Mouse (Mus musculus) embryonic stem cell, embryonic (primary cell): ENCODE results near the gene Cgnl1.

Experiments
- CTCF ChIA-PET, 4 experiments: fragments of 300-600 bp in 2 of 4; fragments of 350-600 bp in 2 of 4; sonication (Branson Sonifier 250); formaldehyde crosslinking; loops; one replicate each; lab custom pipeline; 2022; ENCODE audit warnings: inconsistent platforms in 2 of 4; lab: Charles Lee
- POLR2A ChIA-PET, 4 experiments: fragments of 300-600 bp in 2 of 4; fragments of 350-600 bp in 2 of 4; sonication (Branson Sonifier 250); formaldehyde crosslinking; loops; one replicate each; lab custom pipeline; 2022; ENCODE audit warnings: antibody characterized with exemption in 4 of 4, inconsistent platforms in 1 of 4; lab: Charles Lee

The Cgnl1 gene

DNA sequence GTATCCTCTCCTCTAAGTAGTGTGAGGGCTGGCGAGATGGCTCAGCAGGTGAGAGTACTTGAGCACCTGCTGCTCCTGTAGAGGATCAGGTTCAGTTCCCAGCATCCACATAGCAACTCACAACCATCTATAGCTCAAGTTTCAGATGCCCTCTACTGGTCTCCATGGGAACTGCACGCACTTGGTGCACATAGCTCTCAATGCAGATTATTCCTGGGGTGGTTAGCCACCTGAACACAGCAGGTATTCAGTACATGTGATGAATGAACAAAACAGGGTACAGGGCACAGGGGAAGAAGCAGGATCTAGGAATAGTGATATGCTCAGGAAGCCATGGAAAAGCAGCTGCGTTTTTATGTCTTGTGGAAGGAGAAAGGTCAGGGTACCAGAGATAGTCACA is 6.0 kb upstream of the Cgnl1 start:
- ChIA-PET POLR2A (no interaction called here), CTCF (interaction anchor here (0.5 to 2.6 kb wide), 27 partner anchors 10 to 440 kb away, joined by 3 to 11 read pairs (median 4); no protein-coding TSS in a partner anchor)

DNA sequence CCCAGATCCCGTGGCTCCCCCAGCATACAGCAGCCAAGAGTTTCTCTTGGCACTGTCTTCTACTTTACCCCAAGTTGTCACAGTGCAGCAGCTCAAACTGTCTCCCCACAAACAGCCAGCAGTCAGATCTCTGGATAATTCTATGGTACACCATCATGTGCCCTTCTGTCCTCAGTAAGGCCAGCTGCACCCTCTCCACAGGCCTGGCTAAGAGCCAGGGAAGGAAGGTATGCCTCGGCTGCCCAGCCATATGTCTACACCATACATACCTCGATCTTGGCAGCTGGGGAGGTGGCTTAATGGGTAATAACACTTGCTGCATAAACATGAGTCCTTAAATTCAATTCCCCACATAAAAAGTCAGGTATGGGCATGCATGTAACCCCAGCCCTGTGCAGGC is 4.9 kb upstream of the Cgnl1 start:
- POLR2A ChIA-PET = interaction anchor here in 1 of 4 experiments (1.1 kb wide), 1 partner anchor 131 kb away, joined by 3 read pairs; no protein-coding TSS in a partner anchor
- CTCF ChIA-PET = interaction anchor here in 3 of 4 experiments (0.7 to 2.6 kb wide), 5 partner anchors 18 to 152 kb away, joined by 5 to 11 read pairs (median 5); no protein-coding TSS in a partner anchor

DNA sequence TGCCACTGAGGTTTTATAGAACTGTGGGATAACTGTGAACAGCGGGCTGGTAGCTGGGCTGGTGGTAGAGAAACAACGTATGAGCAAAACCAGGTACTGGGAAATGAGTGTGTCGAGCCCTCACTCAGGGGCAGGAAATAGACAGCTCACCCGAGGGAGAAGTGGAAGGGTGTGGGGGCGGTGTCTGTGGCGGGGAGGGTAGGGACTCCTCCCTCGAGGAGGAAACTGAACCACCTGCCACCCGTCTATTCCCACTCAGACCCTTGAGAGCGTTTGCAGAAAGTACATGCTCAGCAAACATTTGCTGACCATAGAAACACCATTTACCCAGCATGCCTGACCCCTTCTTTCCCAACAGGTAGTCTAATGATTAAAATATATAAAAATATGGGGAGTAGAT is 2.2 kb upstream of the Cgnl1 start:
- ChIA-PET CTCF (interaction anchor here in 1 of 4 experiments (2.9 kb wide), 1 partner anchor 14 kb away, joined by 11 read pairs; no protein-coding TSS in a partner anchor), POLR2A (no interaction called here)

DNA sequence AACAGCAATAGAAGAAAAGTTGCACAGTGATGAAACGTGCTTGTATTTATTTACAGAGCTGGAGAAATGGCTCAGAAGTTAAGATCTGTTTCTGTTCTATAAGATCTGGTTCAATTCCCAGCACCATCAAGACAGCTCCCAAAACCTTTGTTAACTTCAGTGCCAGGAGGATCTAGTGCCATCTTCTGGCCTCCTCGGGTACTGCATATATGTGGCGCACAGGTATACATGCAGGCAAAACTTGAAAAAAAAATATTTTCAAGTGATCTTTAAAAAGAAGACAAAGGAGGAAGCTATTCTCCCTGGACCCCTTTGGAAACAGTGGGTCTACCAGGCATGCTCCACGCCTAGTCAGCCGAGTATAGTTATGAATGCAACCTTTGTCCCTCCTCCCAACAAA is 936 bp upstream of the Cgnl1 start:
- ChIA-PET POLR2A (interaction anchor here in 2 of 4 experiments (0.6 to 1.1 kb wide), 3 partner anchors 10 to 122 kb away, joined by 3 to 4 read pairs (median 3); no protein-coding TSS in a partner anchor), CTCF (interaction anchor here (0.5 to 2.9 kb wide), 33 partner anchors 9 to 442 kb away, joined by 3 to 37 read pairs (median 5); no protein-coding TSS in a partner anchor)

DNA sequence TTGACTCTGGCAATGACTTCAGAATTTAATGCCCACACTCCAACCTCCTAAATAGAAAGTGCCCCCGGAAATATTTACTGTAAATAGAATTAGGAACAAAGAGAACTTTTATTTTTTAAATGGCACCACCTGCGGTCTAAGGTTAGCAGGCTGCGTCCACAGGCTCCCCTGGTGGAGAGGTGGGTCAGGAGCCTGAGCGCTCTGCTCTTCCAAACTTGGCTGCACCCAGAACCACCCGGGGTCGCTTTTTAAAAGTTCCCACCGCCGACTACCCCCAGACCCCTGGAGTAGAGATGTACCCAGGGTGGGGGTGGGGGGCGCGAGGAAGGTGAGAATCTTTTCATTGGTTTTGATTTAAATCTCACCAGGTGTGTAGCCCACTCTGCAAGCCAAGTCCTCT is 918 bp downstream of the Cgnl1 start:
- ChIA-PET CTCF (interaction anchor here in 2 of 4 experiments (0.6 to 2.5 kb wide), 4 partner anchors 39 to 146 kb away, joined by 3 to 13 read pairs (median 11); no protein-coding TSS in a partner anchor), POLR2A (interaction anchor here in 1 of 4 experiments (1.5 kb wide), 1 partner anchor 125 kb away, joined by 3 read pairs; no protein-coding TSS in a partner anchor)

DNA sequence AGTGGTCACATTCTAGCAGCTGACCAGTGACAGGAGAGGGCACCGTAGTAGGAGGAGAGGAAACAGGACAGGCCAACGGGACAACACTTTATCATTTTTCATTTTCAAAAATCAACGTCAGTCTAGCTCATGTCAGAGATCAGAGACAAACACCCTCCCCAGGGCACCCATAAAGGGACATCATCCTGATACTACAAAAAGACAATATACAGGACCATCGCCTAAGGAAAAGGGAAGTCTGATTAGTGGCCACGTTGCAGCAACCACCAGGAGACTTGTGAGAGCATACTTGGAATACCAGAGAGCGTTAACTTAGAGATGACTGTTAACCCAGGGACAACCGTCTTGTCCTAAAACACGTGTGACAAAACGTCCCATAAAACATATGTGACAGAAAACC is 1.7 kb downstream of the Cgnl1 start:
- POLR2A ChIA-PET = interaction anchor here in 1 of 4 experiments (1.5 kb wide), 1 partner anchor 124 kb away, joined by 3 read pairs; no protein-coding TSS in a partner anchor
- CTCF ChIA-PET = no interaction called here

DNA sequence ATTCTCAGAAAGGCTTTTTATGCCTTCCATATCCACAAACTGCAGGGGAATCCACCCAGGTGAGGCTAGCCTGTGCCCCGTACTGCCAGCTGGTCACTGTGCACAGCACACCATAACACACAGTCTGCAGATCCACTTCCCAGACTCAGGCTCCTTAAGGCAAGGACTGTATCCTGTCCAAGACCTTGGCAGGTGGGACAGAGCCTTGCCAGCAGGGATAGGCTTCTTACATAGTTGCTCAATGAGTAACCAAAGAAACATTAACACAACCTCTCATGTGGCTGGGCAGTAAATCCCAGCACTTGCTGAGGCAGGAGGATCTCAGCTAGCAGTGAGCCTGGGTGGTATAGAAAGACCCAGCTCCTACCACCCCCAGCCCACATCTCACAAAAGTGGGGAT is 3.3 kb downstream of the Cgnl1 start:
- POLR2A ChIA-PET = interaction anchor here in 1 of 4 experiments (0.8 to 1.1 kb wide), 2 partner anchors 40 to 41 kb away, joined by 3 read pairs; no protein-coding TSS in a partner anchor
- CTCF ChIA-PET = interaction anchor here in 1 of 4 experiments (0.6 kb wide), 1 partner anchor 40 kb away, joined by 3 read pairs; no protein-coding TSS in a partner anchor

DNA sequence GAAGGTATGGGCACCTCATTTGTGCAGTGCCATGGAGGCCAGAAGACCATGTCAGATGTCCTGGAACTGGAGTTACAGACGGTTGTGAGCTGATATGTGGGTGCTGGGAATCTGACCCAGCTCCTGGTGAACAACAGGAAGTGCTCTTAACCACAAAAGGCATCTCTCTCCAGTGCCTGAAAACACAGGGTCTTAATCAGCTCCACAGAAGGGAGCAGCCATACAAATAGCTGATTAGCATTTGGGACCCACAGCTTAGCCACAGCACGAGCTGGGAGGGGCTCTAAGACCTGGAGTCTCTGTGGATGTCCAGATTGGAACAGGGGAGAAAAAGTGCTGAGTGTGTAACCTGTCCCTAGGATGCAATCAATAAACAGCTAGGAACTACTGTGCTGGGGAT is 4.5 kb downstream of the Cgnl1 start:
- POLR2A ChIA-PET = interaction anchor here in 3 of 4 experiments (0.6 to 0.7 kb wide), 3 partner anchors 281 to 539 kb away, joined by 3 to 7 read pairs (median 3); partner anchors contain the start of gene Polr2m (in 1 of the 3)
- CTCF ChIA-PET = interaction anchor here in 2 of 4 experiments (0.6 to 1.0 kb wide), 2 partner anchors 20 to 44 kb away, joined by 3 read pairs; no protein-coding TSS in a partner anchor

DNA sequence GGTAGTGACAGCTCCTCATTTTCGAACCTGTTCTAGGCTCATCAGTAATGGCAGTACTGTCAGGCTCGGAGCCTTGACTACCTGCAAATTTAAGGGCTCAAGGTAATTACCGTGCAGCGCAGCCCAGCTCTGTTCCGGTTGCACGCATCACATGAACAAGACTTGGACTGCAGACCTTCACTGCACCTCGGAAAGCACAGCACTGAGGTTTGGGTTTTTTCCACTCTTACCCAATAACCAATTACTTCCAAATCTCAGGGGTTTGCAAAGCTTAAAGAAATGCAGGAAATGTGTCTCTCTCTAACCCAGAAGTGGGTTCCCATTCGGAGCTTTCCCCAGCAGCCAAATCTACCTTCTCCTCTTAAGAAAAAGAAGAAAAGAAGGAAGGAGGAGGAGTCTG is 5.1 kb downstream of the Cgnl1 start:
- CTCF ChIA-PET = interaction anchor here in 2 of 4 experiments (0.6 to 1.8 kb wide), 5 partner anchors 11 to 45 kb away, joined by 3 to 5 read pairs (median 4); no protein-coding TSS in a partner anchor
- POLR2A ChIA-PET = interaction anchor here in 3 of 4 experiments (0.6 to 0.7 kb wide), 3 partner anchors 280 to 539 kb away, joined by 3 to 7 read pairs (median 3); partner anchors contain the start of gene Polr2m (in 1 of the 3)

DNA sequence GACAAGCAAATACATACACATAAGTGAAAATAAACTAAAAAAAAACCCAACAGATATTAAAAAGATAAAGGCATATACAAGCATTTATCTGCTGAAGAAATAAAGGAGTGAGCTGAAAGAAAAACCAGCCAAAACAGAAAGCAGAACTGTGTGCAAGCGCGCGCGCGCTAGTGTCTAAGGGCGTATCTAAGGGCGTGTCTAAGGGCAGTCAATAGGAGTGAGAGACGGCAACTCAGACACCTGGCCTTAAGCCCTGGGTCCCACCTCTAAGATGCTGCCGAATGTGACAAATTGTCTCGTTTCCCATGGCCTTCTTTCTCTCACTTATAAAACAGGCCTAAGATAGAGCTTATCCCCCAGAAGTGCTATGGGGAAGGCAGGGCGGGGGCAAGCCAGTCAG is 6.9 kb downstream of the Cgnl1 start:
- ChIA-PET CTCF (interaction anchor here in 2 of 4 experiments (0.8 to 1.8 kb wide), 3 partner anchors 13 to 141 kb away, joined by 4 to 5 read pairs (median 4); no protein-coding TSS in a partner anchor), POLR2A (interaction anchor here in 1 of 4 experiments (0.6 to 0.7 kb wide), 2 partner anchors 14 to 1296 kb away, joined by 3 read pairs; no protein-coding TSS in a partner anchor)

DNA sequence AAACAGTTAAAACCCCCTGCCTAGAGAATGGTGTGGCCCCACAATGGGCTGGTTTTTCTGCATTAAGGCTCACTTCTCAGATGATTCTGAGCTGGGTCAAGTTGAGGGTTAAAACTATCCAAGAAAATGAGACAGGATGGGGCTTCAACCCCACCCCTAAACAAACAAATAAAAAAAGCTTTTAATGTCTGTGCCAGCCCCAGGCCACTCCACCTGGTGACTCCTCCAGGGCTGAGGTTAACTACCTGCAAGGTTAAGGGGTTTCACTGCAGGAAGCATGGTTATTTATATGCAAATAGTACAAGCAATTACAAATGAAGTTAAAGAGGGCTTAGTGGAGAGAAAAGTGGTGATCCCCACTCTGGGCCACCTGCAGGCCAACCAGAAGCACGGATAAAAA is 8.1 kb downstream of the Cgnl1 start:
- CTCF ChIA-PET = interaction anchor here in 3 of 4 experiments (0.6 to 1.6 kb wide), 13 partner anchors 9 to 636 kb away, joined by 3 to 6 read pairs (median 3); no protein-coding TSS in a partner anchor
- POLR2A ChIA-PET = interaction anchor here in 1 of 4 experiments (0.6 to 1.2 kb wide), 2 partner anchors 9 to 1487 kb away, joined by 3 read pairs; partner anchors contain the start of gene Cgnl1

DNA sequence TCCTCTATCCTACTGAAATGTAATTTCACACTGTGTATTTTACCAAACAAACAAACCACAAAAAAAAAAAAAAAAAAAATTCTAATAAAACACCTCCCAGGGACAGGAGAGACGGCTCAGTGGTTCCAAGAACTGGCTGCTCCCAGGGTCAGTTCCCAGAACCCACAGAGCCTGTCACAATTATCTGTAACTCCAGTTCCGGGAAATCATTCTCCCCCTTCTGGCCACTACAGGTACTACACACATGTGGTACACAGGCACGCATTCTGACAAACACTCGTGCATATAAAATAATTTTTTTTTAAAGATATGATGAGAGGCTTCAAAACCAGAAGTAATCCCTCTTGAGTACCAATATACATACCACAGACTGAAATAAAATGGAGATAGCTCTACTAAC is 9.7 kb downstream of the Cgnl1 start:
- POLR2A ChIA-PET = interaction anchor here in 2 of 4 experiments (0.6 to 0.9 kb wide), 2 partner anchors 10 to 103 kb away, joined by 4 read pairs; no protein-coding TSS in a partner anchor
- CTCF ChIA-PET = interaction anchor here in 2 of 4 experiments (0.9 to 1.6 kb wide), 3 partner anchors 9 to 307 kb away, joined by 3 to 5 read pairs (median 3); no protein-coding TSS in a partner anchor

DNA sequence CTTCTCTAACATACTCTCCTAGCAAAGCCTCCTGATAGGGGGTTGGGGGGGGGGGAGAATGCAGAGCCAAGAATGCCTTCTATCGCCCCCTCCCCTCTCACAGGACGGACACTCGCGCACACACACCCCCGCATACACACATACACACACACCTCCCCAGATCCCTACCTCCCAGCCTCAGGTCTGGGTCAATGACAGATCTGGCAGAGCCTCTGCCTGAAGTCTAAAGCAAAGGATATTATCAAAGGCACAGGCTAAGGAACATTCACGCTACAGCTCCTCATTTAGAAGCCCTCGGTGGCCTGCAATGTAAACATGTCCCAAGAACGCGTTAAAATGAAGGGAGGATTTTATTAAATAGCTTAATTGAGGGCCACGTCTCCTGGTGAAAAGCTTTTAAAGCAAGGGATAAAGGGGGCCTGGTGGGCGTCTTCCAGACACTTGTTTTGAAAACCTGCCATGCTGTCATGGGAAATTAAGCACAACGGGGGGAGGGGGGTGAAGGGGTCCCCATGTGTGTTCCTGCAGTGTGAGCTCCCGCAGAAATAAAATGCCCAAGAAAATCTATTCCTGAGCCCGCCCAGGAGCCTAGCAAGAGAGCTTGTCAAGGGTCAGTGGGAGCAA is 10.8 kb downstream of the Cgnl1 start:
- CTCF ChIA-PET = interaction anchor here (0.6 to 3.4 kb wide), 9 partner anchors 11 to 439 kb away, joined by 3 to 11 read pairs (median 4); partner anchors contain the start of gene Cgnl1 (in 3 of the 4)
- POLR2A ChIA-PET = interaction anchor here in 2 of 4 experiments (0.8 to 2.2 kb wide), 3 partner anchors 11 to 263 kb away, joined by 4 to 6 read pairs (median 5); no protein-coding TSS in a partner anchor

DNA sequence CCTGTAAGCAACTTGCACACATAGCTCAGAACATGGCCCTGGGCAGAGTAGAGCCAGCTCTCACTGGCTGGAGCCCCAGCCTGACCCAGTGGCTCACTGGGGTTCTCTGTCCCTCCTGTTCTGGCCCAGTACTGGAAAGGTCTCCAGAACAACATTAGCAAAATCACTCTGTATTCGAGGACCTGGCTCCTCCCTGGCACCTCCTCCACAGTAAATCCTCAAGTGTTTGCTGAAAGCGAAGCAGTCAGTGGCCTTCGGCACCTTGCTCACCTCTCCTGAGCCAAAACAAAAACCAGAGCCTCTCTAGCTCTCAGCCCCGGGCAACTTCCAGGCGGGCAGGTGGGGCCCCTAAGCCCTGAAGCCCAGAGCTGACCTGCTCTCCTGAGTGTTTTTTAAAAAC is 11.5 kb downstream of the Cgnl1 start:
- POLR2A ChIA-PET = interaction anchor here in 2 of 4 experiments (0.8 to 2.2 kb wide), 3 partner anchors 12 to 41 kb away, joined by 3 to 6 read pairs (median 4); no protein-coding TSS in a partner anchor

DNA sequence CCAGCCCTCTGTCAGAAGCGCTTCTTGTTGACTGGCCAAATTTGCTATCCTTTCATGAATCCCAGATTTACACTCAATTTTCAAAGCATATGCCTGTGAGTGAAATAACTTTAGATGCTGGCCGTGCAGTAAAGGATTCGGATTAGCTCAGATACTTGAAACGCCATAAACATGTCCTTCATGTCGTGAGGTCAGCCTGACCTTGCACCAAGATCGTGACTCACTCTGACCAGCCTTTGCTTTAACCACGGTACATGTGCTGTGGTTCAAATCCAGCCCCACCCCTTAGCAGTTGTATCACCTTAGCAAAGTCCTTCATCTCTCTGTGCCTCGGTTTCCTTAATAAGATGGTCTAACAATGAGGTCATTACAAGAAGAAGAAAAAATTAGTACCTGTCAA is 14.0 kb downstream of the Cgnl1 start:
- ChIA-PET CTCF (interaction anchor here in 2 of 4 experiments (0.6 to 0.8 kb wide), 3 partner anchors 14 to 1087 kb away, joined by 3 to 7 read pairs (median 4); partner anchors contain the start of gene Cgnl1 (in 1 of the 2)), POLR2A (no interaction called here)

More for the DNA sequence above, 11.5 kb downstream of the Cgnl1 start:
- CTCF ChIA-PET = interaction anchor here (0.9 to 3.4 kb wide), 6 partner anchors 12 to 135 kb away, joined by 4 to 11 read pairs (median 6); partner anchors contain the start of gene Cgnl1 (in 3 of the 4)

DNA sequence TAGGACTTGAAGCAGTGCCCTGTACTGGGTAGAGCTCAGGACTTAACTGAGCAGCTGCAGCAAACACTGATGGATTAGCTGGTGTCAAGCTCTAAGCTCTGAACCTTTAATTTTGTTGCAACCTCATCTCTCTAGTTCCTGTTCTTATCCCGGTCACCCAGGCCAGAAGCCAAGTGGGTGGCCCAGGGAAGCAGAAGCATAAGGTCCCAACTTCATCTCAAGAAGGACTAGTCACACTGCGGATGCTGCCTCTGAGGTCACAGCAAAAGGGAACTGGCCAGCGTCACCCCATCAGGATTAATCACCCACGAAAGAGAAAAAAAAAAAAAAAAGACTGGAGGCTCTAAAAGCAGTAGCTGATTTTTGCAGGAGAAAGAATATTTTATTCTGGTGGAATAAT is 14.5 kb downstream of the Cgnl1 start:
- CTCF ChIA-PET = interaction anchor here in 1 of 4 experiments (0.6 to 0.8 kb wide), 2 partner anchors 15 to 74 kb away, joined by 4 to 7 read pairs; partner anchors contain the start of gene Cgnl1
- POLR2A ChIA-PET = interaction anchor here in 1 of 4 experiments (0.5 kb wide), 1 partner anchor 55 kb away, joined by 3 read pairs; no protein-coding TSS in a partner anchor

DNA sequence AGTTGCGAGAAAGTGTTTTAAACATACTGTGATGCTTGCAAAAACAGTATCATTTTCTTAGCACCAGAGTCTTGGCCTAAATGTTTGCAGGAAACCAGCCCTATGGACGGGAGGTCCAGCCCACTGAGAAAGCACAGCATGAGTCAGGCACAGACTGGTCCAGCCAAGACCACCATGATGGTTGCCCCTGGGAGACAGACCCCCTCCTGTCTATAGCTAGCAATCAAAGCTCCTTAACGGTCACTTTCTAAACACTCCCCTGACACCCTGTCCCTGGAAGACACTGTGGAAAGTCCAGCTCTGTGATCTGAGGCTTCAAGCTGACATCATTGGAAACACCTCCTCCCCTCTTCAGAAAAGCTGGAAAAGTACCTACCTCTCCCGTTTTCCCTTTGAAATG is 17.4 kb downstream of the Cgnl1 start:
- CTCF ChIA-PET = no interaction called here
- POLR2A ChIA-PET = no interaction called here

DNA sequence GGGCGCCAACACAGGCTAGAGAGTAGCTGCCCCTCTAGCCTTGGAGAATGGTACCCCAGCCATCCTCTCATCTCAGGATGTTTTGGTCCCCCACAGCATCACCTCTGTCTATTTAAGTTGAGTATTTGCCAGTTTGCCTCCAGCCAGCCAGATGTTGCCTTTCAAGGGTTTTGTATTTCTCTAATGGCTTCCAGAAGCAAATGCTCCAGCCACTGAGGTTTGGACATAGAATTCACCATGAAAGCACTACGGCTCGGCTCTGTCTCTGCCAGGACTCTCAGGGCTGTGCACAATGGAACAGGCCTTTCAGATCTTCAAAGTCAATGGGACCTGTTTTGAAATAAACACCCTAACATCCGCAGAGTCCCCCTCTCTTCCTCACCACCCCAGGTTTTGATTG is 17.9 kb downstream of the Cgnl1 start:
- POLR2A ChIA-PET = no interaction called here
- CTCF ChIA-PET = interaction anchor here in 2 of 4 experiments (0.5 to 1.0 kb wide), 2 partner anchors 8 to 110 kb away, joined by 3 to 4 read pairs; no protein-coding TSS in a partner anchor
